Mouse (Mus musculus) gonadal fat pad, adult 2 months (tissue): ENCODE data around the gene Dlg4. TPM values are rescaled to one million over a fixed set of nuclear protein-coding genes. Genes with fewer than 3 reads are reported as not detected.
"Not testable (repeated sequence)": the region's sequence is repeated elsewhere in the genome, so short reads cannot be mapped to it uniquely, and the experiment has no call there.

Experiments
- DNase-seq: peaks from one replicate; pipeline ENCODE4 v3.0.0-alpha.2; 2012; ENCODE audit warnings: low read depth
- polyA plus RNA-seq: library from polyadenylated mRNA; depleted of rRNA; stranded (reverse); fragments of >200 nt; gene quantifications from 2 replicates; pipeline ENCODE4 v1.2.3, GENCODE M21; 2012

Dlg4 gene
- polyA plus RNA-seq, 1 experiment: 12.8 TPM

DNA sequence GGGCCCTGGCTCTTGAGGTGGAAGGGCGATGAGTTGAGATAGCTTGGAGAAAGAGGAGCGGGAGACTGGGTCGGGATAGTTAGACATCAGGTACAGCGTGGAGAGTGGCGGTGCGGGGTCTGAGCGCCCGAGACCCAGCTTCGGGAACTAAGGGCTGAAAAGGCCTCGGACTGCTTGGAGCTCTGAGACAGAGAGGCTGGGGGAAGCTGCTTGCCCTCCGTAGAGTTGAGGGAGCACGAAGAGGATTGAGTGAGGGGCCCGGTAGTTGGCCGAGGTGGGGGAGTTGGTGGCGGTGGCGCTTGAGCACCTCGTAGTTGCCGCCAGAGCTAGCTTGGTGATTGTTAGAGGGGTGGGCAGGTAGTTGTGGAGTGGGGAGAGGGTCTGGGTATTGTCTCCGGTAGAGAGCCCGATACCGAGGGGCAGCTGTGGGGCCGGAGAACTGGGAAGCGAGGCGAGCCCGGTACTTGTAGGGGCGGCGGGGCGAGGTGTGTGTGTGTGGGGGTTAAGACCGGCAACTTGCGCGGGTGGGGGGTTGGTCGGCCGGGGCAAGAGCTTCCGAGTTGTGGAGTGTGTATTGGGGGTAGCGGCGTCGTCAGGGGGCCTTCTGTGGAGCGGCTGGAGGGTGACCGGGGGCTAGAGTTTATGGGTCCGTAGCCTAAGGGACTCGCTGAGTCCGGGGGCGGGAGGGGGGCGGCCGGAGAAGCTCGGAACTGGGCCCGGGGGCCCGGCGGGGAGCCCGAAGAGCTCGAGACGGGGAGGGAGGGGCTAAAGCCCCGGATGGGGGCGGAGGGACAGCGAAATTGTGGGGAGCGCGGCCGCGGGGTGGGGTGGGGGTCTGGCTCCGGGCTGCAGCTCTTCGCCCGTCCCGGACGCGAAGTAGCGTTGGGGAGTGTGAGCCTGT lies 20.3 kb upstream of the Dlg4 start:
- DNase-seq: no peak

DNA sequence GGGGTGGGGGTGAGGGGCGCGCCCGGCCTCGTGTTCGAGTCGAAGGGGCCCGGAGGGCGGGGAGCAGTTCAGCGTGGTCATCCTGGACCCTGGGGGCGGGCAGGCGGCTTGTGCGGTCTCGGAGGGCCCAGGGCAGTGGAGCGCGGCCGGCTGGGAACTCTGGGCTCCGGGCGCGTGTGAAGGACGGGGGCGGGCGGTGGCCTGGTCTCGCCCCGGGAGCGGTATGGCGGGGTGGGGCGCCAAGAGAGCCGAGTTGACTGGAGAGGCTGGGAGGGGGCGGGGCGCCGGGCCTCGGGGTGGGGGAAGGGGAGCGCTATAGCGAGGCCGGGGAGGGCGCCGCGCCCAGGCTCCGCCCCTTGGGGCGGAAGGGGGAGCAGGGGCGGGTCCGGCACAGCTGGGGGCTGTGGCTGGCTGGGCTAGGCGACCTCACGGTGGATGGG lies 19.7 kb upstream of the Dlg4 start:
- DNase-seq: no peak

DNA sequence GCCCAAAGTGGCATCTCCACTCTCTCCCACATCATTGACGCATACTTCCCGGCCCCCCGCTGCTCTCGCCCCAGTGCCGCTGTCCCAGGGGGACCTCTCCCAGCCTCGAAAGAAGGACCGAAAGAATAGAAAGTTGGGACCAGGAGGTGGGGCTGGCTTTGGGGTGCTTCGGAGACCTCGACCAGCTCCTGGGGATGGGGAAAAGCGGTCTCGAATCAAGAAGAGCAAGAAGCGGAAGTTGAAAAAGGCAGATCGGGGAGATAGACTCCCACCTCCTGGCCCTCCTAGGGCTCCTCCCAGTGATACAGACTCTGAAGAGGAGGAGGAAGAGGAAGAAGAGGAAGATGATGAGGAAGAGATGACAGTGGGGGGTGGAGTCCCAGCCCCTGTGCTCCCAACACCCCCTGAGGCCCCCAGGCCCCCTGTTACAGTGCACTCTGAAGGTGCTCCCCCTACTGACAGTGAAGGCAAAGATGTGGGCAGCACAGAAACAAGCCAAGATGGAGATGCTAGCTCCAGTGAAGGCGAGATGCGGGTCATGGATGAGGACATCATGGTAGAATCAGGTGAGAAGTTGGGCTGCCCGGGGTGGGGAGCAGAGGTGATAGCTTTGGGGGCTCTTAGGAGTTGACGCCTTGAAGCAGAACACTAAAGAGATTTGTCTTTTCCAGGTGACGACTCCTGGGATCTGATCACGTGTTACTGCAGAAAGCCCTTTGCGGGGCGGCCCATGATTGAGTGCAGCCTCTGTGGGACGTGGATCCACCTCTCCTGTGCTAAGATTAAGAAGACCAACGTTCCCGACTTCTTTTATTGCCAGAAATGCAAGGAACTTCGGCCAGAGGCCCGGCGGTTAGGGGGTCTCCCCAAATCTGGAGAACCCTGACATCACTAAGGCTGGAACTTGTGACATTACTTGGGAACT lies 17.9 kb upstream of the Dlg4 start:
- no peak for DNase-seq

DNA sequence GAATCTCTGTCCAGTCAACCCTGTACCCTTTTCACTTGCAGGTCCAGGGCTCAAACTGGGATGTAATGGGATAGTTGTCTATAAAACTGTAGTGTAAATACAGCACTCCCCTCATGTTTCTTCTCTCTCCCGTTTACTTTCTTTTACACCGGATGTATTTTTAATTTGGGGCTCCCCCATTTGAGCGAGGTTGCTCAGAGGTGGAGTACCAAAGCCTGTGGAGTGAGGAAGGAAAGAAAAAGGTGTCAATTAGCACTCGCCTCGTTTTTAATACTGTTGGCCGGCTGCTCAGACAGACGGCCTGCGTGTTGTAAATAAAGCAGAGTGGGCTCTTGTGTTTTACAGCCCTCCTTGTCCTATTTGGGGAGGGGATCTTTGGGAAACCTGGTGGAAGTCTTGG lies 17.1 kb upstream of the Dlg4 start:
- DNase-seq: no peak

DNA sequence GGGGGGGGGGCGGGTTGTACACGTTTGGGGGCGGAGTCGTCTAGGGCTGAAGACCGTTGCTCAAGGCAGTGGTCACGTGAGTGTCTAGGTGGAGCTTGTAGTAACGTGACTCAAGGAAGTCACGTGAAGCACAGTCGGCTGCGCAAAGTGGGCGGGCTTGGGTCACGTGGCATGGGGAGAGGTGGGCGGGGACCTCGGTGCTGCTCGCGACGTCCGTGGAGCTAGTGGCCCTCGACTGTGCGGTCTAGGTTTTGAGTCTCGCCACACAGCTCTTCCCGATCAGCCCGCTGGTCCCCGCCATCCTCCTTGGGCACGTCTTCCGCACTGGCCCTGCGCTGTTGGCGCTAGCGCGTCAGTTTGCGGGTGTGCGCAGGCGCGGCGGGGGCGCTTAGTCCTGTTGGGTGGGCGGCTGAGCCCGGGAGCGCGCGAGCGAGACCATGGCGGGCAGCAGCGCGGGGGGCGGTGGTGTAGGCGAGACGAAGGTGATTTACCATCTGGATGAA lies 16.3 kb upstream of the Dlg4 start, which contains the start of gene Dvl2:
Gene Dvl2, plus strand, starts transcription at position 200 of the 503 bp plus-strand sequence.
- no peak for DNase-seq

DNA sequence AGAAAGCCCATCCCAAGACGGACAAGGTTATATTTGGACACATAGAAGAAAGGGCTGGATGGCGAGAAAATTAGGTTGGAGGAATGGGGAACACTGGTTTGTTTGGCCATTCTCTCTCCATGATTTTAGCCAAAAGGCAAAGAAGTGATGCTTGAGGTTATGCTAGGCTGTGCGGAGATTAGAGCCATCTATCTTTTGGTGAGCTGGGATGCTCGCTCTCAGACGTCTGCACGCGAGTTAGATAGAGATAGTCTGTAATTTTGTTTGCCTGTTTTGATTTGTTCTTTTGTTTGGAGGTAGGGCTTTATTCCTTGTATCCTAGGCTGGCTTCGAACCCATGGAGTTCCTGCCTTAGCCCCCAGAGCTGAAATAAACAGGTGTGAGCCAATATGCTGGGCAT lies 15.6 kb upstream of the Dlg4 start:
- no peak for DNase-seq

DNA sequence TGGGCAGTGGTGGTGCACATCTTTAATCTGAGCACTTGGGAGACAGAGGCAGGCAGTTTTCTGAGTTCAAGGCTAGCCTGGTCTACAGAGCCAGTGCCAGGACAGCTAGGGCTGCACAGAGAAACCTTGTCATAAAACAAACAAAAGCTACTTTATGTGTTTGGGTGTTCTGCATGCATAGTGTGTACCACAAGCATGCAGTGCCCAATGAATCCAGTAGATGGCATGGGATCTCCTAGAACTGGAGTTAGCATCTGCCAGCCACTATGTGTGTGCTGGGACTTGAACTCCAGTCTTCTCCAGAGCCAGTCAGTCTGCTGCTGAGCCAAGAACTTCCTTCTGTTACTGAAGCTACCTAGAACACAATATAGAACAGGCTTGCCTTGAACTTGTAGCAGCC lies 14.9 kb upstream of the Dlg4 start:
- DNase-seq: no peak

DNA sequence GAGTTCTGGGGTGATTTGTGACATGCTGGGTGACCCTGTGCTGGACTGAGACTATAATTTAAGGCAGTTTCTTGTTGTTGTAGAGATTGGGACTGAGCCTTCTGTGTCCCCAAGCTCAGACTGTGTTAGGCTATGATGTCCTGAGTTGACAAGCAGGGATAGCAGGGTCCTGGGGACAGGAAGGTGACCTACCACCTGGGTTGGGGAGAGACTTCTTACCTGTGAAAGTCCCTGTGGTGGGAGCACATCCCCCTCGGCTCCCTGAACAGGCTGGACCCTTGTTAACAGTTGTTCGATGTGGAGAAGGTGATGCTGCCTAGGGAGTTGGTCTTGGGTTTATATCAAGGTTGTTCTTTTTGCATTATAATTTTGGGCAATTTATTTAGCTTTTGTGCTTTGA lies 14.3 kb upstream of the Dlg4 start:
- no peak for DNase-seq

DNA sequence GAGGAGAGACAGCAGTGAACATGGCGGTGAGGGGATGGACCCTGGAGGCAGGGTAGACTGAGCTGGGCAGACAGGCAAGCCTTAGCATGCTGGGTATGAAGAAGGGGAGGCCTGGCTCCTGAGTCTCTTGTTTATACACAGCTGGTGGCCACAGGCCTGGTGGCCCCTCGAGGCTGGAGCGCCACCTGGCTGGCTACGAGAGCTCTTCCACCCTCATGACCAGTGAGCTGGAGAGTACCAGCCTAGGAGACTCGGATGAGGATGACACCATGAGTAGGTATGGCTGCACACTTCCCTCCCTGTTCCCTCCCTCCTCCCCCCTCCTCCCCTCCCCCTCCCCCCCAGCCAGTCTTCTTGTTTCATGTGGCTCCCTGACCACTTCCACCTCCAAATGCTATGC lies 11.2 kb upstream of the Dlg4 start:
- no peak for DNase-seq

DNA sequence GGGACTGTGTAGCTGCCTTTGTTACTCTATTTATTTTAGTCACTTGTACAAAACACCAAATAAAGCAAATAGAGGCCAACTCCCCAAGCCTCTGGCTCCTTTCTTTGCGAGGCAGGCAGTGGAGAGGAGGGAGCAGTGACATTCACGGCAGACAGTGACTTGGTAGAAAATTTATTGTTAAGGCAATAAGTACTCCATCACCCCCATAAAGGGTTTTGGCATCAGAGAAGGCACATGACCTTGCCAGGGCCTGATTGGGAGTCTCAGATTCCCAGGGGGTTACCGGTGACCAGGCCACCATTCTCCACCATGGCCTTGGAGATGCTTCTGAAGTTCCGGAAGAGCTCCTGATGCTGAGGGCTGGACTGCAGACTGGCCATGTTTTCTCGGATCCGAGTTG lies 6.7 kb upstream of the Dlg4 start:
- DNase-seq: no peak

DNA sequence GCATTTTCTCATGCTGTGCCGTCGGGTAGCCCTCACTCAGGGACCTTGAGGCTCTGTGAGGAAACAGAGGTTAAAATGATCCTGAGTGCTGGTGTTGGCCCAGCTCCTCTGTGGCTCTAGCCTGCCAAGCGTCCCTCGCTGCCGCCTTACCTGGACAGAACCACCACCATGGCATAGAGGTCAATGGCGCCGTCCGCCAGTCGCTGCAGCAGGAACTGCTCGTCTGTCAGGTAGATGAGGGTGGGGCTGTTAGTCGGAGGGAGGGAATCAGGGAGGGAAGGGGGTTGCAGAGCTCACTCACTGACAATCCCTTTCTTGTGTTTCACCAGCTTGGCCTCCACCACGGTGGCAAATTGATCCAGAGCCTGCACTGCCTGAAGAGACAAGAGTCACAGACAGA lies 6.2 kb upstream of the Dlg4 start:
- DNase-seq: no peak

DNA sequence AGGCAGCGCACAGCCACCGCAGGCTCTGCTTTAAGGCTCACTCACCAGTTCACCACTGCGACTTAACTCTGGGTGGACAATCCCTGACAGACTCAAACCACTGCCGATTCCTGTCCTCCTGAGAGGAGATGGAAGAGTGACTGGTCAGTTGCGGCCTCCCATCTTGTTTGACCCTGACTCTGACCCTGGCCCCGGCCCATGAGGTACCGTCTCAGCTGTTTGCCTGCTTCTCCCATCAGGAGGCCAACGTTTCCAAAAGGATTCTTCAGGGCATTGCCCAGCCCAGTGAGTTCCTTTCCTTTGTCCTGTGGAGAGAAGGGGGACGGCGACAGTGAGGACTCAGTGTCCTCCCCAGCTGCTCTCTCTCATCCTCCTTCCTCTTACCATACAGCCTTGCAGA lies 5.8 kb upstream of the Dlg4 start:
- no peak for DNase-seq

DNA sequence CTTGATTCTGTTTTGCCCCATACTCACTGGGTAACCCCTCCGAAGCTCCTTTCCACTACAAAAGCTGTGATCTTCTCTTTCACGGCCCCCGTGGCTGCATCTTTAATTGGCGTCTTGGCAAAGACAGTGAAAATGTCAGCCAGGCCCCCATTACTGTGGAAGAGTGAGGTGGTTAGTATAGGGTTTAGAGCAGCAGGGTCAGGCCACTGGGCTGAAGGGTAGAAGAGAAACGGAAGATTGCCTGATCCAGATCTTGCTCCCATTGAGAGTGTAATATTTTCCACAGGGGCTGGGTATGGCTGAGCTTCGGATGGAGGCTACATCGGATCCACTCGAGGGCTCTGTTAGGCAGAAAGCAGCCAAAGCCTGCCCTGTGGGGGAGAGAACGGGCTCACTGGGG lies 3.8 kb upstream of the Dlg4 start:
- no peak for DNase-seq

DNA sequence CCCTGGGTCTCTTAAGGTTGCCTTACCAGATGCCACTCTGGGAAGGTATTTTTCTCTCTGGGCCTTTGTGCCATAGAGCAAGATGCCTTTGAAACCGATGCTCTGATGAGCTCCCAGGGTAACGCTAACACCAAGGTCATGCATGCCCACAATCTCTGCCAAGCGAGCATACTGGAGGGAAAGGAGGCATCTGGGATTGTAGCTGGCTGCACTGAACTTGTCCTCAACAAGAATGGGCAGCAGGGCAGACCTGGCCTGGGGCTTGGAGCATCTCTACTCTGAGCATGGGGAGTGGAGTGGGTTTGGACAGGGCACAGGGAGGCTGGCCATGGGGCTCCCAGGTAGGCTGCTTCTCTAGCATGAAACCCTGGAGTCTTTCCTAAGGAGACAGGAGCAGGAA lies 3.3 kb upstream of the Dlg4 start:
- no peak for DNase-seq

DNA sequence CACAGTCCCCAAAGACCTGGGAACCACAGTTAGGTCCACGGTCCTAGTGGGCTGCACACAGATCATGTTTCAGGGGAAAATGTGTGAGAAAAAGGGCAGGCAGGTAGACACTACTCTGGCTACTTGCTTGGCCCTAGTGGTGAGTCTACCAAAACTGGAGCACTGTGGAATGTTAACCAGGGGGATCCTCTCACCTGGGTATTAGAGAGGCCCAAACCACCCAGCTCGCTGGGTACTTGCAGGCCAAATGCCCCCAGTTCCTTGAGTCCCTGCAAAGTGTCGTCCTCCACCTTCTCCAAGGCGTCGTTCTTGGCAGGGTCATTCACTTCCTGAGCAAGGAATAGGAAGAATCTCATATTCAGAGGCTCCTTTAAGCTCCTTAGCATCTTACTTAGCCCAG lies 2.7 kb upstream of the Dlg4 start:
- DNase-seq: no peak

DNA sequence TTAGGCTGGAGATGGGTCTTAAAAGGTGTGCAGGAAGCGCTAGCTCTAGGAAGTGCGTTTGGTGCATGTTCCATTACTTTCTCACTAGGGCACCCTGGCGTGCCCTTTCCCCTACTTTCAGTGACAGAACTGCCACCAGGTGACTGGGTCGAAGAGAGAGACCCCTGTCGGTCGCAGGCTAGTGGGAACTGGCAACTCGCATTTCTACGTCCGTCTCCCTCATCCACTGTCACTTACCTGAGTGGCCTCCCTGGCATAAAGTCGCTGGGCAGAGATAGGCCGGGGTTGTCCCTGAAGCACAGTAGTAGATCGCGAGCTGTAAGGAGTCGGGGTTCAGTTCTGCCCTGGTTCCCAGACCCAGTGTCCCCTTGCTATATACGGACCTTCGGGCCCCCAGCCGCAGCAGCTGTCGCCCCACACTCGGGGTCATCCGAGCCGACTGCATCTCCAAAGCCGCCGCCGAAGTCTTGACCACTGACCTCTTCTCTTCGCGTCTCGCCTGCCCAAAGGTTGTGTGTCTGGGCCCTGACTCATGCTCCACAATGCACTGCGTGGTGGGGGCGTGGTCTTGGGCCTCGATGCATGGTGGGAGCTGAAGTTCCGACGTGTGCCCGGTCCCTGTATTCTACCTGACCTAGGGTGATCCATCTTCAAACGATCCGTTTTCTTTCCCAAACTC lies 1.7 kb upstream of the Dlg4 start, which contains the start of gene Acadvl:
Gene Acadvl, minus strand, starts transcription at position 532 of the 679 bp plus-strand sequence.
- no peak for DNase-seq

DNA sequence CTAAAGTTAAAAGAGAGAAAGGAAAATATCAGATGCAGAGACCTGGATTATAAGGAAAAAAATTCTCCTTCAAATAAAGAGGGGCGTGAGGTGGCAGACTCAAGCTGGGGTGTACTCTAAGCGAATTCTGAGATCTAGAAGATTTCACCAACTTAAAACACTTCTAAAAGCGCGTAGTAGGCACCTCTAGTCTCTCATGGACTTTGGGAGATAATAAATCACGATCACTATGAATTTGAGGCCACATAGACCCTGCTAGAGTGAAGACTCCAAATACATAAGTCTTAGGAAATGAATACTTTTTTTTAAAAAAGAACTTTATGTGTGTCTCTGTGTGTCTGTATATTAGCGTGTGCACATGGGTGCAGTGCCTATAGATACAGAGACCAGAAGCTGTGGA lies 1.1 kb upstream of the Dlg4 start:
- DNase-seq: no peak

DNA sequence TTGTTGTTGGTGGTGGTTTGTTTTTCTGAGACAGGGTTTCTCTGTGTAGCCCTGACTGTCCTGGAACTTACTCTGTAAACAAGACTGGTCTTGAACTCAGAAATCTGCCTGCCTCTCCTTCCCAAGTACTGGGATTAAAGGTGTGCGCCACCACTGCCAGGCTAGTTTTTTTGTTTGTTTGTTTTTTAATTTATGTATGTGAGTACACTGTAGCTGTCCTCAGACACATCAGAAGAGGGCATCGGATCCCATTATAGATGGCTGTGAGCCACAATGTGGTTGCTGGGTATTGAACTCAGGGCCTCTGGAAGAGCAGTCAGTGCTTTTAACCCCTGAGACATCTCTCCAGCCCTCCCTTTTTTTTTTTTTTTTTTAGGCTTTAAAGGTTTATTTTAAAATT lies 565 bp upstream of the Dlg4 start:
- not testable (repeated sequence) for DNase-seq

DNA sequence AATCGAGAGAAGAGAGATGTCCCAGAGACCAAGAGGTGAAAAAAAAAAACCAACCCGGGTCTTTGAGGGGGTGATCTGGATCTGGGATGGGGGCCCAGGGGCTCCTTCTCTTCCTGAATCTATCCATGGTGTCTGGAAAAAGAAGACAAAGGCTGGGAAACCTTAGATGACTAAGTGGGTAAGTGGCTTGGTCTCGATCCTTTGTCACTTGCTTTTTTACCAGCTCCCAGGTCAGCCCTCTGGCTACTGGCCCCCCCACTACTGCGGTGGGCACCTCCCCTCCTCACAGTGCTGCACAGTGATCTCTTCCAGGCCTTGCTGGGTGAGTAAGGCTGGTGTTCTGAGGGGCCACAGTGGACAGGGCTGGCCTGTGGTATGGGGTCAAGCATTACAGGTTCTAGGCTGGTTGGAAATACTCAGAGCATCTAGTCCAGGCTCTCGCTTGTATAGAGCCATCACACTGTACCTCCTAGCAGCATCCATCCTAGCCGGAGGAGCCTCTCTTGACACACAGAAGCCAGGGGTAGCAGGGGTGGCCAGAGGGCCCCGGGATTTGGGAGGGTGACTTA lies 541 bp downstream of the Dlg4 start:
- DNase-seq: no peak

DNA sequence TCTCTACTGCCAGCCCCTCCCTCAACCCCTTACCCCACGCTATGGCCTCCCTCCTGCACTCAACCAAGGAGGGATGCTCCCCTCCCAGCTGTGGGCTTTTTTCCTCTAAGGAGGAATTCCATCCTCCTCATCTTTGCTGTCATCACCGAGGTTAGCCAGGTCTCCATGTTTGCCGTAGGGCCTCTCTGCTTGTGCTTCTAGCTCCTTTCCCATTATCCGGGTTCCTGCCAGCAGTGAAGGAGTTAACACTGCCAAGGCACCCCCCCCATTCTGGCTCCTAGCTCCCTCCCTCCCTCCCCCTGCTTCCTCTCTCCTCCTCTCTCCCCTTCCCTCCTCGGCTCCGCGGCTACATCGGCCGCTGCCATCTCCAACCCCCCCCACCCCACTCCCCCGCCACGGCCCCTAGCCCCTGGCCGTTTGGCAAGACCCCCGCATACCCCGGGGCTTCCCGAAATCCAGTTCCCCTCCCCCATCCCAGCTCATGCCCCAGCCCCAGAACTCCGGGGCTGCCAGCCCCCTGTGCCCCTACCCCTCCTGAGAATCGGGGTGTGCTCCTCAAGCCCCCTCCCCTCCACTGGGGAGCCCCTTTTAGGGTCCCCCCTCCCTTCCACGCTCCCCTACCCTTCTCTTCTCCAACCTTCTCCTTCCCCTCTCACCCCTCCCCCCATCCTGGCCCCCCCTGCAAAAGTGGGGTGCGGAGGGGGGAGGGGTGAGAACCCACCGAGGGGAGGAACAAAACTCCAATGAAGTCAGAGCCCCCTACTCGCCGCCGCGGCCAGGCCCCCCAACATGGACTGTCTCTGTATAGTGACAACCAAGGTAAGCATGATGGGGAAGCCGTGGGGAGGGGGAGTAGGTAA lies 1.6 kb downstream of the Dlg4 start:
- no peak for DNase-seq
